Mouse (Mus musculus): ENCODE results near the gene Clock. TPM values are rescaled to one million over a fixed set of nuclear protein-coding genes. Genes with fewer than 3 reads are reported as not detected.

Gene Clock
- polyA plus RNA-seq (2021): 28.4 TPM

DNA sequence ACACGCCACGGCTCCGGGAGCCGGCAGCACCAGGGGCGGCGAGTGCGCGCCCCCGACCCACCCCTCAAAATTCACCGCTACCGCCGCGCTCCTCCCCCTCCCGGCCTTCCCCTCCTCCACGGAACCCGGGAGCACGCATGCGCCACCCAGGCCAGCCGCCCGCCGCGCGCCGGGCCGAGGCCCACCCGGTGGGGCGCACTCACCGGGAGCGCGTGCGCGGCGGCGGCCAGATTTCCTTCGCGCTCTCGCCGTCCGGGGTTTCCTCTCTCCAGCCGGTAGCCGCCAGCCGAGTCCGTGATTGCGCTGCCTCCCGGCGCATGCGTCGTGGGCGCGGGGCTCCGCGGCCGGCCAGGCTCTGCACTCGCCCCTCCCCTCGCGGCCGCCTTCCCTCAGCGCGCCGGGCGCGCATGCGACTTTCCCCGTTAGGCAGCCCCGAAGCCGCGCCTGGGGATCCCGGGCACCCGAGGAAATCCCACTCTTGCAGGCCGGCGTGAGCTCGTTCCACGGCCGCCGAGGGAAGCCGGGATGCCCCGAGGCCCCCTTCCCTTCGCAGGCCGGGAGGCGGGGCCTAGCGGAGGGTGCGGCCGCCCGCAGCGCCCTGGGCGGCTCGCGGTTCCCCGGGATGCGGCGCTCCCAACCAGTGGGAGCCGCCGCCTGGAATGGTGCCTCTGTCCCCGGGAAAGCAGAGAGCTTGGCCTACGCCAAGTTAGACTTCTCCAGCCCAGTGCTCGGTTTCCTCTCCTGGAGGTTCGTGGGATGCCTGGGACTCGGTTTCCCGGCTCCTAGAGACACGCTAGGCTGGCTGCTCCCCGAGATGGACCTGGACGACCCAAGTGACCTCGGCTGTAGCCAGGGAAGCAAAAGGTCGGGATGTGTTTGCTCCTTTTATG, at the start of gene Clock:
TSS of gene Clock (minus strand) at position 341 of the 890 bp plus-strand sequence.
- ChIA-PET POLR2A (interaction anchor here (0.7 to 1.1 kb wide), 3 partner anchors 51 to 1201 kb away, joined by 3 to 4 read pairs (median 4); no protein-coding TSS in a partner anchor), CTCF (interaction anchor here (0.9 to 1.5 kb wide), 3 partner anchors 33 to 107 kb away, joined by 3 to 6 read pairs (median 3); no protein-coding TSS in a partner anchor)
- no peaks in the 10 kb centered on the region for H3K27me3 ChIP-seq
- DNase-seq (ENCODE audit: low read depth, low spot score) (peak; percentile 38), ATAC-seq (peak; percentile 78)
- no peak for TF ChIP-seq CTCF (IDR thresholded peaks at IDR 0.05)
- in situ Hi-C loops (cut with MboI; ENCODE audit: low pct_unique_long_range_greater_than_20kb): loop anchor here (10.0 kb wide), 1 partner anchor 230 kb away; no protein-coding TSS in a partner anchor

GRCm38 (mm10) chr5:76351953-76352611, 47.5 kb upstream of the Clock start:
- DNase-seq (ENCODE audit: low read depth, low spot score) (no peak), ATAC-seq (no peak)
- no peaks in the 10 kb centered on the region for H3K27me3 ChIP-seq
- in situ Hi-C loops (cut with MboI; ENCODE audit: low pct_unique_long_range_greater_than_20kb): no loop called here
- no peak for TF ChIP-seq CTCF (IDR thresholded peaks at IDR 0.05)
- ChIA-PET POLR2A (no interaction called here), CTCF (interaction anchor here (1.3 kb wide), 1 partner anchor 21 kb away, joined by 3 read pairs; no protein-coding TSS in a partner anchor)

DNA sequence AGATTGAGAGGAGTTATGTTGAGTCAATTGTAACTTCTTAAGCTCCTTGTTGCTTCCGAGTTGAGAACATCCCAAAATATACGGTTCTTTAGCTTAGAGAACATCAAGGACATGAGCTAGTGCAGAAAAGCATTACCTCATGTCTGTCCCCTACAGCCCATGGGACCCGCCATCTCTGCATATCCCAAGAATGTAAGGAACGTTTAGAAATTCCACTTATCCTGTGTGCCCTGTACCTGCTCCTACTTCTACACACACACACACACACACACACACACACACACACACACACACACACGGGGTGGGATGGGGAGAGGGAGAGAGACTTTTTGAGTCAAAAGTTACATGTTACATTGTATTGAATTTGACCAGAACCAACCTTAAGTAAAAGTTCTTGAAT, 46.9 kb upstream of the Clock start:
- no peak for TF ChIP-seq CTCF (IDR thresholded peaks at IDR 0.05)
- ChIA-PET POLR2A (no interaction called here), CTCF (interaction anchor here (1.3 kb wide), 1 partner anchor 22 kb away, joined by 3 read pairs; no protein-coding TSS in a partner anchor)
- DNase-seq (ENCODE audit: low read depth, low spot score) (no peak), ATAC-seq (no peak)
- H3K27me3 ChIP-seq: no peaks in the 10 kb centered on the region
- in situ Hi-C loops (cut with MboI; ENCODE audit: low pct_unique_long_range_greater_than_20kb): no loop called here

- in situ Hi-C loops (cut with MboI; ENCODE audit: low pct_unique_long_range_greater_than_20kb): no loop called here
- peak; percentile 99 for ATAC-seq
- no peaks in the 10 kb centered on the region for H3K27me3 ChIP-seq
- peak; percentile 99 for DNase-seq (ENCODE audit: low read depth, low spot score)
- ChIA-PET CTCF (interaction anchor here (0.9 to 1.3 kb wide), 2 partner anchors 8 to 11 kb away, joined by 3 read pairs; no protein-coding TSS in a partner anchor), POLR2A (no interaction called here)
- no peak for TF ChIP-seq CTCF (IDR thresholded peaks at IDR 0.05)
Observed at GRCm38 (mm10) chr5:76346137-76346536, 41.5 kb upstream of the Clock start.

GRCm38 (mm10) chr5:76340931-76341330, 36.3 kb upstream of the Clock start:
- ChIA-PET POLR2A (no interaction called here), CTCF (no interaction called here)
- DNase-seq (ENCODE audit: low read depth, low spot score) (no peak), ATAC-seq (no peak)
- H3K27me3 ChIP-seq: peaks cover 4% of the 10 kb centered on the region
- TF ChIP-seq CTCF (IDR thresholded peaks at IDR 0.05): no peak
- in situ Hi-C loops (cut with MboI; ENCODE audit: low pct_unique_long_range_greater_than_20kb): no loop called here

DNA sequence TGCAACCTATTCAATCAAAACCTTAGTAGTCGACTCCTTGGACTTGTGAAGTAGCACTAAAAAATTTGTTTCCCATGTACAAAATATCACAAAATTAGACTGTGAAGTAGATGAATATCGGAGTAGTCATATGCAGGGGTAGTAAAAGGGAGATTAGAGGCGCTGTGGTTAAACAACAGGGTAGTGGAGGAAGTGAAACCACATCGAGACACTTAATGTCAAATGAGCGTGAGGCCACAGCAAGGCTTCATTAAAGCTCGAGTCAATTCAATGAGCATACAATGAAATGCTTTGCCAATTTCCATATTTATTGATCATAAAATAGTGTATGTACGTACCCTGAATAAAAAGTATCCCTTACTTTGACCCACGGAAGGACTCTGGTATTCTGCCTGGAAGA, 32.5 kb upstream of the Clock start:
- DNase-seq (ENCODE audit: low read depth, low spot score) (no peak), ATAC-seq (no peak)
- ChIA-PET POLR2A (no interaction called here), CTCF (interaction anchor here (0.7 to 1.6 kb wide), 3 partner anchors 9 to 25 kb away, joined by 3 to 5 read pairs (median 3); no protein-coding TSS in a partner anchor)
- TF ChIP-seq CTCF (IDR thresholded peaks at IDR 0.05): no peak
- in situ Hi-C loops (cut with MboI; ENCODE audit: low pct_unique_long_range_greater_than_20kb): no loop called here
- H3K27me3 ChIP-seq: peaks cover 12% of the 10 kb centered on the region

DNA sequence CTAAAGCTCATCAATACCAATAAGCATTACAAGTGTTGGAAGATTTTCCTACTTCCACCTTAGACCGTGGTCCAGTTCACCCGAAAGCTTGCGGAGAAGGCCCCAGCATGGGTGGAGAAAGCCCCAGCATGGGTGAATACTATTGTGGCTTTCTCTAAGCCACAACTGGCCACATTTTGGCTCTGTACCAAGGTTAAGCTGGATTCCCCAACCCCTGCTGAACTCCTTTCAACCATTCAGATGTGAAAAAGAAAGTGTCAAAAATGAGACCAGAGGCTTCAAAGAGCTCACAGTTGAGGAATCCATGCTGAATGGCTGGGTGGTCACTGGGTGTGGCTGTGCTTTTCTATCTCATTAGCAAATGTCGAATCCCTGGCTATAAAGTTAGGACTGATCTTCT, 29.2 kb upstream of the Clock start:
- TF ChIP-seq CTCF (IDR thresholded peaks at IDR 0.05): no peak
- H3K27me3 ChIP-seq: peaks cover 12% of the 10 kb centered on the region
- ChIA-PET POLR2A (interaction anchor here (1.1 kb wide), 1 partner anchor 74 kb away, joined by 3 read pairs; no protein-coding TSS in a partner anchor), CTCF (interaction anchor here (1.3 to 1.7 kb wide), 2 partner anchors 11 to 16 kb away, joined by 5 read pairs; no protein-coding TSS in a partner anchor)
- in situ Hi-C loops (cut with MboI; ENCODE audit: low pct_unique_long_range_greater_than_20kb): no loop called here
- ATAC-seq (peak; percentile 90), DNase-seq (ENCODE audit: low read depth, low spot score) (peak; percentile 89)

DNA sequence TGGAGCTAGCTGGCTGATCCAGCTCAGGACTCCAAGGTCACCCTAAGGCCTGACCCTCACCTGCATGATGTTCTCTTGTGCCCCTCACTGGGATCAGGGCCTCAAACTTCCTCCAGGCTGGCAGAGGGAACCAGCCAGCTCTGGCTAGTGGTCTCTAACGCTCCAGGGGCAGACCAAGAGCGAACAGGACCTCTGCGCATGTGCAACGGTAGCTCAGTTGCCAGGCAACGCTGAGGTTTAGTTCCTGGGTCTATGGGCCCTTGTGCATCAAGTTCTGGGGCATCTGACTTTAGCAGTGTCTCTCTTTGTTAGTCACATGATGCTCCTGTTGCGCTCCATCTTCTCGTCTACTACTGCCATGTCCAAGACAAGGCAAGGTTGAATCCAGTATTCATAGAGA, 26.4 kb upstream of the Clock start, which contains the start of gene Pdcl2:
TSS of gene Pdcl2 (minus strand) at position 204 of the 400 bp plus-strand sequence.
- in situ Hi-C loops (cut with MboI; ENCODE audit: low pct_unique_long_range_greater_than_20kb): no loop called here
- no peak for TF ChIP-seq CTCF (IDR thresholded peaks at IDR 0.05)
- no peak for DNase-seq (ENCODE audit: low read depth, low spot score)

DNA sequence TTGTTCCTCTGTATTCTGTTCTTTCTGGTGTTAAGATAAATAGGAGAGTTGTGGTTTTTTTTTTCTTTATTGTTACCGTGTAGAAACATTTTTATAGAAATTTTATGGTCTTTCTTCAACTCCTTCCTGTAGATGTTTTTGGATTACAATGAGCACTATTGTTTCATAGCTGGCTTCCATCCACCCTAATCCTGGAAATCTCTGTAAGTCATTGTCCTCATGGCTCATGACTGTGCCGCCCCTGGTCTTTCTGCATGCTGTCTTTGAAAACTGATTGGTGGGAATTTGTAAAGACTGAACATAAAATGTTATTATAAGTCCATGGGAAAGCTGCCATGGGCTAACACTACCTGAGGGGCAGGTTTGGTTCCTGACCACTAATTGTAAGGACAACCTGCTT, 22.7 kb upstream of the Clock start:
- DNase-seq (ENCODE audit: low read depth, low spot score) (no peak), ATAC-seq (no peak)
- POLR2A ChIA-PET: no interaction called here

More for the DNA sequence above, 26.4 kb upstream of the Clock start, which contains the start of gene Pdcl2:
- ATAC-seq: no peak
- CTCF ChIA-PET: no interaction called here
- H3K27me3 ChIP-seq: peaks cover 8% of the 10 kb centered on the region
- POLR2A ChIA-PET: no interaction called here

DNA sequence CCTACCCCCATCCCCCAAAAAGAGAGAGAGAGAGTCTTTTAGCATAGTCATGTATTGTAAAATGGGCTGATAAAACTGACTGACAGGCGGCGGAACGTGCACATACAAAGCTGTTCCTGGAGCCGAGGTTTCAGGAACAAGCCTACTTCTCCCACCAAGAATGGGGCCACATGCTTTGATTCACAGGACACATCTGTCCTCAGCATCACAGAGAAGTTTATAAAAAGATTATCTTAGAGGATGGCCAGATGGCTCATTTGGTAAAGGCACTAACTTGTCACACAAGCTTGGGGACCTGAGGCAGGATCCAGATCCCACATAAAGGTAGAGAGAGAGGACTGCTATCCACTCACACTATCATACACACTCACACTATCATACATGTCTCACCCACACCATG, 20.5 kb upstream of the Clock start:
- ChIA-PET POLR2A (no interaction called here), CTCF (interaction anchor here (1.7 kb wide), 1 partner anchor 14 kb away, joined by 5 read pairs; no protein-coding TSS in a partner anchor)
- ATAC-seq: no peak
- in situ Hi-C loops (cut with MboI; ENCODE audit: low pct_unique_long_range_greater_than_20kb): no loop called here
- no peak for DNase-seq (ENCODE audit: low read depth, low spot score)
- no peaks in the 10 kb centered on the region for H3K27me3 ChIP-seq
- TF ChIP-seq CTCF (IDR thresholded peaks at IDR 0.05): no peak

More for the DNA sequence above, 22.7 kb upstream of the Clock start:
- CTCF ChIA-PET: no interaction called here
- in situ Hi-C loops (cut with MboI; ENCODE audit: low pct_unique_long_range_greater_than_20kb): no loop called here
- no peaks in the 10 kb centered on the region for H3K27me3 ChIP-seq
- TF ChIP-seq CTCF (IDR thresholded peaks at IDR 0.05): no peak

Measured in Patski (cell line).